Mouse (Mus musculus) kidney, embryonic 16.5 days (tissue): ENCODE results near the gene Bloc1s2. TPM values are rescaled to one million over a fixed set of nuclear protein-coding genes. Genes with fewer than 3 reads are reported as not detected.
A peak's percentile ranks its signal among the peaks of the same experiment; 100 is the strongest.

ENCODE experiments used
- ATAC-seq: fragments of 200-750 bp; cut with Nextera tagmentation; 2 replicates; pipeline ENCODE4 v1.8.0; 2017; ENCODE audit warnings: moderate TSS enrichment; ENCODE audit not compliant: low FRiP score, low TSS enrichment
- H3K27ac ChIP-seq: fragments of 300-500 bp; sonication (generic); 2 replicates; pipeline ENCODE4 v1.5.1; 2014; ENCODE audit warnings: low read length
- H3K27me3 ChIP-seq: fragments of 300-500 bp; sonication (generic); 2 replicates; pipeline ENCODE4 v1.6.1; 2014; ENCODE audit warnings: low read length, control low read depth, mixed read lengths; ENCODE audit not compliant: insufficient read depth
- H3K36me3 ChIP-seq: fragments of 300-500 bp; sonication (generic); 2 replicates; pipeline ENCODE4 v1.6.1; 2014; ENCODE audit warnings: low read length, control low read depth, mixed read lengths; ENCODE audit not compliant: insufficient read depth
- H3K4me1 ChIP-seq: fragments of 300-500 bp; sonication (generic); 2 replicates; pipeline ENCODE4 v1.6.1; 2014; ENCODE audit warnings: low read length, control low read depth, mixed read lengths; ENCODE audit not compliant: insufficient read depth
- H3K4me2 ChIP-seq: fragments of 300-500 bp; sonication (generic); replicated peaks from 2 replicates; pipeline ENCODE4 v1.6.1; 2014; ENCODE audit warnings: low read depth, low read length
- H3K4me3 ChIP-seq: fragments of 300-500 bp; sonication (generic); 2 replicates; pipeline ENCODE4 v1.5.1; 2014; ENCODE audit warnings: mild to moderate bottlenecking, low read length
- H3K9ac ChIP-seq: fragments of 300-500 bp; sonication (generic); replicated peaks from 2 replicates; pipeline ENCODE4 v1.6.1; 2014; ENCODE audit warnings: low read length
- H3K9me3 ChIP-seq: fragments of 300-500 bp; sonication (generic); 2 replicates; pipeline ENCODE4 v1.6.1; 2016; ENCODE audit warnings: low read length, control low read depth
- WGBS: fragments of 180-500 bp; shearing (Covaris S2); extraction: QIAGEN DNeasy Blood & Tissue Kit; methylation state at CpG from one replicate; pipeline ENCODE4 v1.1.7; 2014; 5-methylcytosine and 5-hydroxymethylcytosine counted together
- polyA plus RNA-seq: library from polyadenylated mRNA; unstranded; fragments of >200 nt; fragmentation: Nextera tagmentation; extraction: Ambion mirVana; gene quantifications from 2 replicates; pipeline ENCODE4 v1.2.1, GENCODE M21; 2015

The Bloc1s2 gene
- 82.8 and 85.1 TPM in 2 replicates for polyA plus RNA-seq

DNA sequence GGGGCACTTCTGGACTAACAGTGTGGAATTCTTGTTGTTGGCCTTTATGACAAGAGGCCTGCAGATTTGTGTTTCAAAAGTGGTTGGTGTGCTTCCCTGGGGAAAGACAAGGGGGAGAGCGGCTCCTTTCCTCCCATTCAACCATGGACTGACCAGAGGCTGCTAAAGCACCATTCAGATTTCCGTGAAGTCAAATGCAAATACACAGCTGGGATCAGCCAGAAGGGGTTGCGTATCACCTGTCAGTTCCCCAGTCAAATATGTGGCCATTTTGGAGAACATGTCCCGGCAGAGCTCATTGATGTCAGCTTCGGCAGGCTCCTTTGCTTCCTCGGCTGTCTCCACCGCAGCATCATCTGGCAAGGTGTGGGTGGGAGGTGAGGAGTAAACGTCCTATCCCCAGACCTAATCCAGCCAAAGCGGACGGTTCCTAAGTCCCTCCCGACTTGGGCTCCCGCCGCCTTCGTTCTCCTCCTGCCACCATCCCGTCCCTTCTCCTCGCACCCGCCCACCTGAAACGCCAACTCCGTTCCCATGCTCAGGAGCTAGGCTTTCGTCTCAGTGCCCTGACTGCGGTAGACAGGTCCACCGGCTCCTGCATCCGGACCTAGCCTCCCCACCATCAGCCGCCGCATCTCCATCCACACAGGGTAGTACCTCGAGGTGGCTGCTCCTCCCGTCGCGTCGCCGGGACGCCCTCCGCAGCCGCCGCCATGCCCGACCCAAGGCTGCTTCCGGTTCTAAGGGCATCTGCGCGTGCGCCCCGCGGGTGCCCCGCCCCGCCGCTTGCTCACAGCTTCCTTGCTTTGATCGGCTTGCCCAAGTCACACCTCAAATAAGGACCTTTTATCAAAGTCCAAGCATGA lies at the start of gene Bloc1s2:
Gene Bloc1s2, minus strand, starts transcription at position 745 of the 866 bp plus-strand sequence.
- H3K36me3 ChIP-seq: peaks cover 24% of the 10 kb centered on the region
- peak within 1 kb of the TSS; percentile 83 for H3K4me2 ChIP-seq
- no peaks in the 10 kb centered on the region for H3K9me3 ChIP-seq
- peaks cover 12% of the 10 kb centered on the region for H3K4me1 ChIP-seq
- peak; percentile 82 for ATAC-seq
- H3K27ac ChIP-seq: 0 out of 2 replicates have a peak within 1 kb of the TSS, but pooled peaks have one; percentile 15
- peak within 1 kb of the TSS; percentile 77 for H3K9ac ChIP-seq
- H3K27me3 ChIP-seq: no peaks in the 10 kb centered on the region
- H3K4me3 ChIP-seq: peak within 1 kb of the TSS; percentile 69
- WGBS: 2% methylated on average over 46 of the region's 46 CpGs

- no peaks in the 10 kb centered on the region for H3K36me3 ChIP-seq
- WGBS: 19% methylated on average over 7 of the region's 7 CpGs
- no peak overlapping the region for H3K4me3 ChIP-seq
- no peak for ATAC-seq
- H3K4me1 ChIP-seq: no peaks in the 10 kb centered on the region
- no peak overlapping the region for H3K9ac ChIP-seq
- no peak overlapping the region for H3K27ac ChIP-seq
- H3K9me3 ChIP-seq: no peaks in the 10 kb centered on the region
- H3K27me3 ChIP-seq: no peaks in the 10 kb centered on the region
- no peak overlapping the region for H3K4me2 ChIP-seq
Observed at GRCm38 (mm10) chr19:44195138-44195537, 48.9 kb upstream of the Bloc1s2 start.

GRCm38 (mm10) chr19:44193906-44194305 lies 47.7 kb upstream of the Bloc1s2 start:
- Histone ChIP-seq H3K9me3 (no peaks in the 10 kb centered on the region), H3K4me1 (no peaks in the 10 kb centered on the region), H3K27me3 (no peaks in the 10 kb centered on the region), H3K27ac (no peak overlapping the region), H3K4me3 (no peak overlapping the region), H3K36me3 (no peaks in the 10 kb centered on the region), H3K4me2 (no peak overlapping the region), H3K9ac (no peak overlapping the region)
- 78% methylated on average over 7 of the region's 7 CpGs for WGBS
- no peak for ATAC-seq

DNA sequence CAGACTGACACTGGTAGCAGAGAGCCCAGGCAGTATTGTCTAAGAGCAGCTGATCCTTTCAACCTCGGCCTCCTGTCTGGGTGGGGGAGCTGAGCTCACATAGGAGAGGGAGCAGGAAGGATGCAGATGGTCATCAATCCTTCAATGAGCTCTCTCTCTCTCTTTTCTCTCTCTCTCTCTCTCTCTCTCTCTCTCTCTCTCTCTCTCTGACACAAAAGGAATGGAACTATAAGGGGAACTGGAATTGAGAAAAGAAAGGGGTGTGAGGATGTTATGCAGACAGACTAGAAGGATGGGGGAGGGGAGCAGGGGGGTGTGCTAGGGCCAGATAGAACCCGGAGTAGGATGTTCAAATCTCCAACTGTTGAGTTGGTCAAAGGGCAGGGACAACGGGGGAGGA lies 46.1 kb upstream of the Bloc1s2 start, which contains the start of gene Pkd2l1:
Gene Pkd2l1, minus strand, starts transcription at position 101 of the 400 bp plus-strand sequence.
- WGBS: 33% methylated on average over 3 of the region's 3 CpGs
- no peak within 1 kb of the TSS for H3K9ac ChIP-seq
- no peak within 1 kb of the TSS for H3K4me3 ChIP-seq
- no peak within 1 kb of the TSS for H3K4me2 ChIP-seq
- H3K27me3 ChIP-seq: no peaks in the 10 kb centered on the region
- H3K27ac ChIP-seq: no peak within 1 kb of the TSS
- no peak for ATAC-seq
- no peaks in the 10 kb centered on the region for H3K9me3 ChIP-seq
- H3K36me3 ChIP-seq: no peaks in the 10 kb centered on the region
- no peaks in the 10 kb centered on the region for H3K4me1 ChIP-seq

DNA sequence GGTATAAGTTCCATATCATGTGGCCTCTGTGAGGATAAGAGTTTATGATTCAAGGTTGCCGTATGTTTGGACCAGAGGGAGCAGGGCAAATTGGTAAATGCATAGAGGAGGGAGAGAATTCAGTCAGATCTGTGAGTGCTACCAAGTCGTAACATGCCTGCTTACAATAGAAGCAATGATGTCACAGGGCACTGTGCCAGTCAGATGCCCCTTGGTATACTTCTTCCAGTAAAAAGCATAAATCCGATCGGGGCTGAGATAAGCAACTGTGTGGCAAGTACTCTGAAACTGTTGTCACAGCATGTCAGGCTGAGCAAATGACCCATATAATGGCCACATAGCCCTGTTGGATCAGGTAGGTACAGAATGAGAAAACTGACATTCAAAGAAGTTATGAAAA lies 42.8 kb upstream of the Bloc1s2 start:
- Histone ChIP-seq H3K36me3 (no peaks in the 10 kb centered on the region), H3K9ac (no peak overlapping the region), H3K4me2 (no peak overlapping the region), H3K9me3 (no peaks in the 10 kb centered on the region), H3K27me3 (no peaks in the 10 kb centered on the region), H3K27ac (no peak overlapping the region), H3K4me3 (no peak overlapping the region), H3K4me1 (no peaks in the 10 kb centered on the region)
- no peak for ATAC-seq
- WGBS: 81% methylated on average over 4 of the region's 4 CpGs

GRCm38 (mm10) chr19:44183968-44184367 lies 37.7 kb upstream of the Bloc1s2 start:
- no peaks in the 10 kb centered on the region for H3K36me3 ChIP-seq
- no peak overlapping the region for H3K4me2 ChIP-seq
- H3K9ac ChIP-seq: no peak overlapping the region
- no peaks in the 10 kb centered on the region for H3K9me3 ChIP-seq
- H3K4me1 ChIP-seq: no peaks in the 10 kb centered on the region
- ATAC-seq: no peak
- no peak overlapping the region for H3K27ac ChIP-seq
- 57% methylated on average over 3 of the region's 3 CpGs for WGBS
- no peak overlapping the region for H3K4me3 ChIP-seq
- H3K27me3 ChIP-seq: no peaks in the 10 kb centered on the region

DNA sequence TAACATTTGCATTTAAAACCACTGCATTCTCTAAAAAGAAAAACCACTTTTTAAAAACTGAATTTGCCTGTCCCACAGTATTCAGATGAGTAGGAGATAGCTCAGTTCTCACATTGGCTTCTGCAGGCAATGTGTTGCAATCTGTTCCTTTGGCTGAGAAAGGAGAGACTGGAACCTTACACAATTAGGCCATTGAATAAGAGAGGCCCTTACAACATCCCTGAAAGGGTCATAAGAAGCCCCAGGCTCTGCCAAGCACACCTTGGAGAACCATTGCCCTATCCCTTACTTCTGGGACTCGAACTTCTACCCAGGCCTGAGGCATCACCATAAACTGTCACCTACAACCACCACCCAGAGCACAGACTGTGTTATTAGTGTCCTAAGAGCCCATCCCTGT lies 34.3 kb upstream of the Bloc1s2 start:
- Histone ChIP-seq H3K4me1 (no peaks in the 10 kb centered on the region), H3K4me3 (no peak overlapping the region), H3K36me3 (no peaks in the 10 kb centered on the region), H3K9me3 (no peaks in the 10 kb centered on the region), H3K9ac (no peak overlapping the region), H3K4me2 (no peak overlapping the region), H3K27me3 (no peaks in the 10 kb centered on the region), H3K27ac (no peak overlapping the region)
- WGBS: 80% methylated on average over 1 of the region's 1 CpGs
- no peak for ATAC-seq

DNA sequence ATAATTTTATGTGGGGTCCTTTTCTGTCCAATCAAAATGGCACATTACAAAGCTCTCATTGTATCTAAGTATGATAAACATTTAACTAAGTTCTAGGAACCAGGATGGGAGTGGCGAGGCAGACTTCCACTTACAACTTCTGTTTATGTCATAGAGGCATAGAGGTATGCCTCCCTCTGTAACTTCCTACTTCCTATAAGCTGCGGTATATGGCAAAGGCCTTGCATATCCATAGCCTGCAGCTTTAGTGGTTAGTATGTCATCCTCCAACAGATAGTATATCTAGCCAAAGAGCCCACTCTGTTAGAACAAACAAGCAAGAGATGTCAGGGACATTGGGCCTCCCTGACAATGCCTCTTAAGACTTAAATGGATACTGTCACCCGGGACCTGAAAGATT lies 30.5 kb upstream of the Bloc1s2 start:
- Histone ChIP-seq H3K4me1 (no peaks in the 10 kb centered on the region), H3K9ac (no peak overlapping the region), H3K27ac (no peak overlapping the region), H3K27me3 (no peaks in the 10 kb centered on the region), H3K4me3 (no peak overlapping the region), H3K9me3 (no peaks in the 10 kb centered on the region; the same call in 1 of the 2 replicates), H3K4me2 (no peak overlapping the region), H3K36me3 (no peaks in the 10 kb centered on the region)
- 87% methylated on average over 3 of the region's 3 CpGs for WGBS
- no peak for ATAC-seq

- no peak overlapping the region for H3K9ac ChIP-seq
- no peaks in the 10 kb centered on the region; the same call in 1 of the 2 replicates for H3K9me3 ChIP-seq
- no peak overlapping the region for H3K4me3 ChIP-seq
- no peaks in the 10 kb centered on the region for H3K36me3 ChIP-seq
- no peak for ATAC-seq
- WGBS: 65% methylated on average over 8 of the region's 8 CpGs
- no peak overlapping the region for H3K27ac ChIP-seq
- H3K4me2 ChIP-seq: no peak overlapping the region
- no peaks in the 10 kb centered on the region for H3K4me1 ChIP-seq
- H3K27me3 ChIP-seq: no peaks in the 10 kb centered on the region
Observed at GRCm38 (mm10) chr19:44174835-44175234, 28.6 kb upstream of the Bloc1s2 start.

DNA sequence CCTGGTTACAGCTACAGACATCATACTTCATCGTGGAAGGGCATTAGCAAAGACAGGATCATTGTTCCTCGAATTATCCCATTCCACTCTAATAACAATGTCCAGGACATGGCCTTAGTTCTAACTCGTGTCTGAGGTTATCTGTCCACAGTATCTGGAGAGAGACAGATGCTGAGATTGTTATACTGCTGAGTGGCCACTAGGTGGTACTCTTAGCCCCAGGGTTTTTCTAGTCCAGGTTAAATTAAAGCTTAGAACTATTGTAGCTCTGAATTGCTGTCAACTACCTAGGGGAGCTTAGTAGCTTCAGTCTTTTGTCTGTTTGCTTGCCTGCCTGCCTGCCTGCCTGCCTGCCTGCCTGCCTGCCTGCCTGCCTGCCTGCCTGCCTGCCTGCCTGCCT lies 15.3 kb upstream of the Bloc1s2 start:
- 14% methylated on average over 3 of the region's 3 CpGs for WGBS
- no peak for ATAC-seq
- H3K27me3 ChIP-seq: no peaks in the 10 kb centered on the region

More for the DNA sequence above, 15.3 kb upstream of the Bloc1s2 start:
- H3K4me2 ChIP-seq: no peak overlapping the region
- H3K9ac ChIP-seq: no peak overlapping the region
- no peaks in the 10 kb centered on the region for H3K4me1 ChIP-seq
- H3K27ac ChIP-seq: no peak overlapping the region
- no peaks in the 10 kb centered on the region for H3K36me3 ChIP-seq
- no peak overlapping the region for H3K4me3 ChIP-seq
- no peaks in the 10 kb centered on the region for H3K9me3 ChIP-seq
